Mouse (Mus musculus): ENCODE measurements around the gene Greb1.

Greb1 gene

DNA sequence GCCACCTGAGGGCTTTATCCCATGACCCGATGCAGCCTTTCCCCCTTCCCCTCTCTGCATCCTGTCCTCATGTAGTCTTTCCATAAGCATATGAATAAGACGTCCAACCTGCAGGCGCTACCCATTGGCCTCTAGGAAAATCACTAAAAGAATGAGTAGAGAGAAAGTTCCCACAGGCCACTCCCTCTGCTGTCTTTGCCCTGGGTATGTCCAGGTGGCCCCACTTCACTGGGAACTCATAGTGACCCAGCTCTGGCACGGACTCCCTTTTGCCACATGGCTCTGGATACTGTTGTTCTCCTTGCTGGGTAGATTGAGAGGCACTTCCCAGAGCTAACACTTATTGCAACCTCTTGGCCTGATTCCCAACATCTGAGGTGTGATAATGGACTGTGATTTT lies 145.1 kb downstream of the Greb1 start:
- no peak for DNase-seq (ENCODE audit: low read depth, low spot score)
- Histone ChIP-seq H3K36me3 (ENCODE audit: control insufficient read depth, insufficient read depth, low read length, poor library complexity, severe bottlenecking) (no peaks in the 10 kb centered on the region), H3K27me3 (ENCODE audit: control insufficient read depth, insufficient read depth, low read length, poor library complexity, severe bottlenecking) (no peaks in the 10 kb centered on the region)

DNA sequence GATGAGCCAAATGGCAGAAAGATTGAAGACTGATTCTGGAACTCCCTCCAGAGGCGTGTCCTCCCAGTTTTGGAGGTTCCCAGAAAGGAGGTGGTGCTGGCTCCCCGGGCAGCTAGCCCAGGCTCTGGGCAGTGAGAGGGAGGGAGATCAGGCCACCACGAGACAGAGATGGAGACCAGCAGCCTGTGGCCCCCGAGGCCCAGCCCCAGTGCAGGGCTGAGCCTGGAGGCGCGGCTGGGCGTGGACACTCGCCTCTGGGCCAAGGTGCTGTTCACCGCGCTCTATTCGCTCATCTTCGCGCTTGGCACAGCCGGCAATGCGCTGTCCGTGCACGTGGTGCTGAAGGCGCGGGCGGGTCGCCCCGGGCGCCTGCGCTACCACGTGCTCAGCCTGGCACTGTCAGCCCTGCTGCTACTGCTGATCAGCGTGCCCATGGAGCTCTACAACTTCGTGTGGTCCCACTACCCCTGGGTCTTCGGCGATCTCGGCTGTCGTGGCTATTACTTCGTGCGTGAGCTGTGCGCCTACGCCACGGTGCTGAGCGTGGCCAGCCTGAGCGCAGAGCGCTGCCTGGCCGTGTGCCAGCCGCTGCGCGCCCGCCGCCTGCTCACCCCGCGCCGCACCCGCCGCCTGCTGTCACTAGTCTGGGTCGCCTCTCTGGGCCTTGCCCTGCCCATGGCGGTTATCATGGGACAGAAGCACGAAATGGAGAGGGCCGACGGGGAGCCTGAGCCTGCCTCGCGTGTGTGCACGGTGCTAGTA lies 147.2 kb downstream of the Greb1 start, which contains the start of gene Ntsr2:
Ntsr2 (plus strand) TSS at position 51 of the 762 bp plus-strand sequence.
- Histone ChIP-seq H3K36me3 (ENCODE audit: control insufficient read depth, insufficient read depth, low read length, poor library complexity, severe bottlenecking) (no peaks in the 10 kb centered on the region), H3K27me3 (ENCODE audit: control insufficient read depth, insufficient read depth, low read length, poor library complexity, severe bottlenecking) (no peaks in the 10 kb centered on the region)
- peak; percentile 2 for DNase-seq (ENCODE audit: low read depth, low spot score)

DNA sequence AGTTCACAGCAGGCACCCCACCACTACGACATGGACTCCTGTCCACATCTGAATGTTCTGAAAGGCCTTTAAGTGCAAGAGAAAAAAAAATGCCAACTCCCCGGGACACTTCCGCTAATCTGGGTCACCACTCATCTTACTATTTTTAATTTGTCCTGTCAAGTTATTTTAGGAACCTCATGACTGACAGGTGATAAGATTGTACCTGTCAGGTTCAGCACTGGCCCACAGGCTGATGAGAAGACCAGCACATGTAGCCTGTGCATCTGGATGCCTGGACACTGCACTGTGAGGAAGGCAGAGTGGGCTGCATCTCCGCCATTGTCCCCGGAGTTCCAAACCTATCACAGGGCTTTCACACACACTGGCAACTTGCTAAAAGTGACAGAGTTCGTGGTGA lies 150.9 kb downstream of the Greb1 start:
- no peak for DNase-seq (ENCODE audit: low read depth, low spot score)
- no peaks in the 10 kb centered on the region for H3K36me3 ChIP-seq (ENCODE audit: control insufficient read depth, insufficient read depth, low read length, poor library complexity, severe bottlenecking)
- no peaks in the 10 kb centered on the region for H3K27me3 ChIP-seq (ENCODE audit: control insufficient read depth, insufficient read depth, low read length, poor library complexity, severe bottlenecking)

DNA sequence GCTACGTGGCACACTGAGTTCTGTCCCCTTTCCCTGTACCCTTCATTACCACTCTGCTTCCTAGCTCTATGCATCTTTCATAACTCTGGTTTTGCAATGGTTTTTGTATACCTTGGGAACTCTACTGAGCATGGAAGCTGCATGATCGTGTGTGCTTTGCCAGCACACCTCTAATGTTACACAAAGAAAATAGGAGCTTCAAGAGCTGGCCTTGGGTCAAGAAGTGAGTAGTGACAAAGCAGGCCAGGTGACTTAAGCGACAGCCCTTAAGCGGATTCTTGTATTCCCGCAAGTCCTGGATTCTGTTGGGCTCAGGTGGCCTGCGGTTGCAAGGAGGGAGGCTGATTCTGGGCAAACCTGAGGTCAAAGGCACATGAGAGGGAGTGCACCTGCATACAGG lies 152.4 kb downstream of the Greb1 start:
- no peaks in the 10 kb centered on the region for H3K27me3 ChIP-seq (ENCODE audit: control insufficient read depth, insufficient read depth, low read length, poor library complexity, severe bottlenecking)
- DNase-seq (ENCODE audit: low read depth, low spot score), result no peak
- H3K36me3 ChIP-seq (ENCODE audit: control insufficient read depth, insufficient read depth, low read length, poor library complexity, severe bottlenecking), result no peaks in the 10 kb centered on the region

DNA sequence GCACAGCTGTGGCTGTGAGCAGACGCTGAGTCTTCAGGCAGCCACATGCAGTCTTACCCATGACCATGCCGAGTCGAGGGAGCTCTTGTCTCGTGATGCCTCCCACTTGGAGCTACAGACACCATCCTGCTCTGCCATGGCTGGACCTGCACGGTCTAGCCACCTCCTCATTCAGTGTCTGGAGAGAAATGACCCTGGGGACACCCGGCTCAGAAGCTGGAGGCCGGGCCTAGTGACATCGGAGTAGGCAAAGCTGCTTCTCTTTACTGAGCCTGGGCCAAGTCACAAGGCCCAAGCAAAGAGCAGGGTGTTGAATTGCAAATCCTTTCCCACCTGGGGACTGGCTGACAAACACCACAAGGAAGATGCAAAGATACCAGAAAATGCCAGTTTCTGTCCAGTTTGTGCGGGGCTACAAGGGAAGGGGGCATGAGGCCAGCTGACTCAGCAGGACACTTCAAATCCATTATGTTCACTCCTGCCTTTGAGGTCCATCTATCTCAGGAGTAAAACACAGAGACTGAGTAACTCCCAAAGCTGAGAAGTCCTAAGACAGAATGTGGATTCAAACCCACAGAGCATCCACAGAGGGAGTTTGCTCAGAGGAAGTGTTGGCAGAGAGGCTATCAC lies 153.8 kb downstream of the Greb1 start:
- H3K27me3 ChIP-seq (ENCODE audit: control insufficient read depth, insufficient read depth, low read length, poor library complexity, severe bottlenecking), result no peaks in the 10 kb centered on the region
- no peak for DNase-seq (ENCODE audit: low read depth, low spot score)
- H3K36me3 ChIP-seq (ENCODE audit: control insufficient read depth, insufficient read depth, low read length, poor library complexity, severe bottlenecking), result no peaks in the 10 kb centered on the region

DNA sequence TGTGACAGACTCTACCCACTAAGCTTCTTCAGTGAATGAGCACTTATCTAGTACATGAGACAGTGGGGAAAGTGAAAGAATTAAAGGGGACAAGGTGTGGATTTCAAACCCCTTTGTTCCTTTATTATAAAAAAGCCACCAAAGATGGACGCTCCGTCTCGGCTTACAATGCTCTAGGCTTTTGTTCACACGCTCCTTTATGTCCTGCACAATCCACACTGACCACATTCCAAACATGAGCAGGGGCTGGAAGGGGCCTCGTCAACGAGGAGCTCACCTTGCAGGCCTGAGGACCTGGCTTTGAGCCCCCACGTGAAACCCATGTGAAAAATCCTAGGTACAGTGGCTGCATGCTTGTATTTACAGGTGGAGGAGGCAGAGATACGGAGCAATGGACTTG lies 156.0 kb downstream of the Greb1 start:
- Histone ChIP-seq H3K27me3 (ENCODE audit: control insufficient read depth, insufficient read depth, low read length, poor library complexity, severe bottlenecking) (no peaks in the 10 kb centered on the region), H3K36me3 (ENCODE audit: control insufficient read depth, insufficient read depth, low read length, poor library complexity, severe bottlenecking) (no peaks in the 10 kb centered on the region)
- DNase-seq (ENCODE audit: low read depth, low spot score), result no peak

DNA sequence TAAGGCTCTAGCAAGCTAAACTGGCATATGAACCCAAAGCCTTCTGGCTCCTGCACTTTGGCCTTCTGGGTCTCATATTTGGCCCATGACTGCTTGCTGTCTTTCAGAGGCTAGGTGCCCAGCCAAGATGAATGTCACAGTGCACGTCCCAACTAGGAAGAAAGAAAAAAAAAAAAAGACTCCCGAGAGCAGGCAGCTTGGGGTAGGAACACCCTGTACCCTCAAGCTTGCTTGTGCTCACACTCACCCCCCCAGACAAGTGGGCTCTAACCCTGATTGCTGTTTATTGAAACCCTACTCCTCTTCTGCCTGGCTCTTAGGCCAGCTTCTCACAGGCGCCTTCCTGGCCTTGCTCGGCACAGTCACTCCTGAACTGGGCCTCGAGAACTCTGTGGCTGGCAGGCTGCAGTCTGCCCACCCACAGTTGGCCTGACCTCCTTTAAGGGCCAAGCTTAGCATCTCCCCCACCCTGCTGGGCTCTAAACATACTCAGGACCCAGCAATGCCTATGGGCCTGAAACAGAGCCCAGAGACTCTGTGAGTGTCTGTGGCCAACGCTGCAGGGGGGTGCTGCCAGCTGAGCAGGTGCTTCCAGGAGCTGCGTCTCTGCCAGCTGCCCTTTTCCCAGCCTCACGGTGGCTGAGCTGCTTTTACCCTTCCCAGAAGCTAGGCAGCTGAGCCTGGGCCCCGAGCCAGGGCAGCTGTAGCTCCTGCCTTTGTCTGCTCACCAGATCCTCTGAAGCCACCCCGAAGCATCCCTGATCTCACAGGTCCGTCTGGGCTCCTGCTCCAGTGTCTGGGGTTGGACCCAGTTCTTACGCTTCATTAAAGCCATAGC lies 157.0 kb downstream of the Greb1 start:
- no peaks in the 10 kb centered on the region for H3K36me3 ChIP-seq (ENCODE audit: control insufficient read depth, insufficient read depth, low read length, poor library complexity, severe bottlenecking)
- DNase-seq (ENCODE audit: low read depth, low spot score), result no peak
- no peaks in the 10 kb centered on the region for H3K27me3 ChIP-seq (ENCODE audit: control insufficient read depth, insufficient read depth, low read length, poor library complexity, severe bottlenecking)

DNA sequence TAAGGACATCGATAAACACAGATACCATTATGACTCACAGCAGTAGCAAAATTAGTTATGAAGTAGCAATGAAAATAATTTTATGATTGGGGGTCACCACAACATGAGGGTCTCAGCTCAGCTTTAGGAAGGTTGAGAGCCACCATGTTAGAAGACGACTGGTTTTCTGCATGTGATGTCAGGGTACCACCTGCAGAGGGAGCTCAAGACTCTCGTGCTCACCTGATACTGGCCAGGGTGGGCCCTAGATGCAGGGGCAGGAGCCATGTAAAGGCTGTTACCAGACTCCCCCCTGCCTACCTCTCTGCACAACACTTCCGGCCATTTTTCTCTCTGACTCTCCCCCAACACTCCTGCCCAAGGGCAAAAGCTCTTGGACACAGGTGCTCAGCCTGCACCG lies 158.7 kb downstream of the Greb1 start:
- no peaks in the 10 kb centered on the region for H3K27me3 ChIP-seq (ENCODE audit: control insufficient read depth, insufficient read depth, low read length, poor library complexity, severe bottlenecking)
- no peaks in the 10 kb centered on the region for H3K36me3 ChIP-seq (ENCODE audit: control insufficient read depth, insufficient read depth, low read length, poor library complexity, severe bottlenecking)
- no peak for DNase-seq (ENCODE audit: low read depth, low spot score)

DNA sequence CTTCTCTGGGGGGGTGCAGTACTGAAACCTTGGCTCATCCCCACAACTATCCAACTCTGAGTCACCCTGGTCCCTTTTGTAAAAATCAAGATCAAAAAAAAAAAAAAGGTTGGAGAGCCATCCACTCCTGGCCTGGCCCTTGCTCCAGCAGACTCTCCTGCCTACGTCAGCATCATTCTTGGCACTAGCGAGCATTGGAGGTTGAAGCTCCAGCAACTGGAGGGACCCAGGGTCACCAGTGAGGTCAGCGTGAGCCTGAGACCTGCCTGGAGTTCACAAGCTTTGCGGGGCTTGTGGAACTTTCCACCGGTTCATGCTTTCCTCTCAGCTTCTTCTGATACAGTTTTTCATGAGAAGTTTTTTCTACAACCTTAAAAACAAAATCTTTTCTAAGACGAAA lies 160.6 kb downstream of the Greb1 start:
- no peak for DNase-seq (ENCODE audit: low read depth, low spot score)
- H3K36me3 ChIP-seq (ENCODE audit: control insufficient read depth, insufficient read depth, low read length, poor library complexity, severe bottlenecking), result no peaks in the 10 kb centered on the region

DNA sequence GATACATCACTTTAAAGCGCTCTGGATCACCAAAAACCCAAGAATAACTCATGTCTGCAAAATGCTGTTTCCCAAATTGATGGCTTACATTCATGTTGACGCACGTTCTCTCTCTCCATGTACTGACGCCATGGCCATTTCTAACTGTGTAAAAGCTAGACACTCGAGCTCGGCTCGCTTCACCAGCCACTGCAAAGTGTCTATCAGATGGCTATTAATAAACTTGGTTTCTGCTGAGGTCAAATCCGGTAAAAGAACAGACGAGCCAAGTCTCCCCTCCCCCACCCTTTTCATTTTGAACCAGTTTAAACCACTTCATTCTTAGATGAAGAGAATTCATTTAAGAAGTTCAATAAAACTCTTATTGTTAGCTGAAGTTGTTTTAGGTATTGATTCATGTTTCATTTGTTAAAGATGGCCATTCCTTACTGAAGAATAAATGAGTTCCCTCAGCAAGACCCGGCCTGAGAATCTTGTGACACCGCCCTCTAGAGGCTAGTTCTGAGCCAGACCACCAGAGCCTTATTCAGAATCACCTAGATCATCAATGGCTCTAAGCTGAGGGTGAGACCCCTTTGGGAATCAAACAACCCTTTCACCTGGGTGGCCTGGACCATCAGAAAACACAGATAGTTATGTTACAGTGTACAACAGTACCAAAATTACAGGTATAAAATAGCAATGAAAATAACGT lies 161.5 kb downstream of the Greb1 start:
- DNase-seq (ENCODE audit: low read depth, low spot score), result peak; percentile 22
- H3K36me3 ChIP-seq (ENCODE audit: control insufficient read depth, insufficient read depth, low read length, poor library complexity, severe bottlenecking), result no peaks in the 10 kb centered on the region
- no peaks in the 10 kb centered on the region for H3K27me3 ChIP-seq (ENCODE audit: control insufficient read depth, insufficient read depth, low read length, poor library complexity, severe bottlenecking)

More for the DNA sequence above, 160.6 kb downstream of the Greb1 start:
- H3K27me3 ChIP-seq (ENCODE audit: control insufficient read depth, insufficient read depth, low read length, poor library complexity, severe bottlenecking), result no peaks in the 10 kb centered on the region

DNA sequence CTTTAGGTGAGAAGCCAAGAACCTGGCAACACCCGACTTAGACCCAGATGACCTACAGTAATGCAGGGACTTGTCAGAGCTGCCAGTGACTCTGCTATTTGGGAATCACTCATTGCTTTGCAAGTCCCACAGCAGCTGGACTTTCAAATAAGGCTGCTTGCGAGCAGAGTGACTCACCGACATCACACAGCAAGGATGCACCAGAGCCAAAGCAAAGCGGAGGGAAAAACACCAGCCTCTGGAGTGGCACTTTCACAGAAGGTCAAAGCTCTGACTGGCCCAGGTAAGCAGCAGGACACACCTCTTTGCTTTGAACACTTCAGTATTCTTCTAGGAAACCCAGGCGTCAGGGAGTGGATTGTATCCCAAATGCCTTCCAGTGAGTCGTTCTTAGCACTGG lies 164.9 kb downstream of the Greb1 start:
- Histone ChIP-seq H3K27me3 (ENCODE audit: control insufficient read depth, insufficient read depth, low read length, poor library complexity, severe bottlenecking) (no peaks in the 10 kb centered on the region), H3K36me3 (ENCODE audit: control insufficient read depth, insufficient read depth, low read length, poor library complexity, severe bottlenecking) (no peaks in the 10 kb centered on the region)
- DNase-seq (ENCODE audit: low read depth, low spot score), result no peak

DNA sequence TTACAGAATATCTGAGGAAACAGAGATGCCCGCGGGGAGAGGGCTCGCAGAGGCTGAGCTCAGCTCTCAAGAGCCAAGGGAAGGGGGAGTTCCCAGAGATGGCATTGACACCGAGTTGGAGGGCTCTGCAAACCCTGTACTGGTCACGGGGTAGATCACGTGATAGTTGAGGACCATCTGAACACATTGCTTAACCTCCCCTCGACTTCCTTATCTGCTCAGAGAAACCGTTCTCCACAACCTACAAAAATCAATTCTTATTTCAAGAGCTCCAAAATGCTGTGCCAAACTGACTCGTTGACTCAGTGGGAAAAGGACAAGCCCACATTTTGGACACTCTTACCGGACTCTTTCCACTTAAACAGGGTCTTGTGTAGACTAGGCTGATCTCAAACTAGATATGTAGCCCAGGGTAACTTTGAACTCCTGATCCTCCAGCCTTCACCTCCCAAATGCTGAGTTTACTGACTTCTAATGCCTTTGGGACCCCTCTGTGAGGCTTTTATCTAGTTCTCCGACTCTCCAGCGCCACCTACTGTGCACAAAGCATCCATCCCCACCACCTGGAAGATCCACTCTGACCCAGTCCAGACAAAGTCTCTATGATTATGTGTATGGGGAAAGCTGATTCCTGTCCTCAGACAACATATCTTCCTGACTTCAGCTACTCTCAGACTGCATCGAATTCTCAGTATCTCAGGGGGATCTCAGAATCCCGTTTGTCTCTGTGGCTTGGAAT lies 166.4 kb downstream of the Greb1 start:
- peak; percentile 57 for DNase-seq (ENCODE audit: low read depth, low spot score)
- Histone ChIP-seq H3K27me3 (ENCODE audit: control insufficient read depth, insufficient read depth, low read length, poor library complexity, severe bottlenecking) (no peaks in the 10 kb centered on the region), H3K36me3 (ENCODE audit: control insufficient read depth, insufficient read depth, low read length, poor library complexity, severe bottlenecking) (no peaks in the 10 kb centered on the region)

DNA sequence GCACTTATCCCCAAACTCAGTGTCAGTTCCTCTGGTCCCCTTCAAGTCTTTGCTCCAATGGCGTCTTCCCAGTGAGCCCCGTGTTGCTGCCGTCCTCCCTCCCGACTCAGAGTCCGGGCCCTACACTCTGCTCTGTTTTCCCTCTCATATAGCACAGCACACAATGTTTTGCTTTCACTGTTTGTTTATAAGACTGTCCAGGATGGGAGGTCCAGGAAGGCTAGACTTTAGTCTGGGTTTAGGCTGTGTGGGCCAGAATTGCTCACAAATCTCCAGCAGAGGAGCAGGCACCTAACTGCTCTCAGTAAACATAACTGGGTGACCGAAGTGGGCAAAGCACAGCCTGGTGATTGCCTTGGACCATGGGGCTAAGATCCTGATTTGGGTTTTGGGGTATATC lies 167.5 kb downstream of the Greb1 start:
- Histone ChIP-seq H3K27me3 (ENCODE audit: control insufficient read depth, insufficient read depth, low read length, poor library complexity, severe bottlenecking) (no peaks in the 10 kb centered on the region), H3K36me3 (ENCODE audit: control insufficient read depth, insufficient read depth, low read length, poor library complexity, severe bottlenecking) (no peaks in the 10 kb centered on the region)
- DNase-seq (ENCODE audit: low read depth, low spot score), result no peak

DNA sequence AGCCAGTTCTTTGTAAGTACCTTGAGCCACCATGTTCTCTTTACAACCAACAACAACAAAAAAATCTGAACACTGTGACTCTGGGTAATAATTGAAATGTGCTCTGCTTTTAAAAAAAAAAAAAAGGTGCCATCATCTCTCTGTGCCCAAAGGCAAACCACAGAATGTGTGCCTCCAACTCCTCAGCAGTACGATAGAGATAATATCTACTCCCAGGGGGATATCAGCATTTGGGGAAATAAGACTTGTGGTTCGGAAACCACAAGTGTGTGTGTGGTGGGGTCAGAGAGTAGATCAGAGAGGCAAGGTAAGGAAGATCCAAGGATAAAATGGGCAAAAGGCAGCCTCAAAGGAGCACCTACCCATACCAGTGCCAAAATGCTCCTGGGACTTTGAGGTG lies 169.3 kb downstream of the Greb1 start:
- peak; percentile 38 for DNase-seq (ENCODE audit: low read depth, low spot score)
- Histone ChIP-seq H3K36me3 (ENCODE audit: control insufficient read depth, insufficient read depth, low read length, poor library complexity, severe bottlenecking) (no peaks in the 10 kb centered on the region), H3K27me3 (ENCODE audit: control insufficient read depth, insufficient read depth, low read length, poor library complexity, severe bottlenecking) (no peaks in the 10 kb centered on the region)

All from splenic B cell, adult 2 months (primary cell).